Mouse (Mus musculus) hindbrain, embryonic 15.5 days (tissue): ENCODE data around the gene Mettl25. TPM values are rescaled to one million over a fixed set of nuclear protein-coding genes. Genes with fewer than 3 reads are reported as not detected.

ENCODE experiments used
- ATAC-seq: fragments of 200-750 bp; cut with Nextera tagmentation; 2 replicates; pipeline ENCODE4 v1.8.0; 2017; ENCODE audit warnings: low read depth, moderate number of reproducible peaks, moderate TSS enrichment; ENCODE audit not compliant: low FRiP score
- H3K27ac ChIP-seq: fragments of 300-500 bp; sonication (generic); replicated peaks from 2 replicates; pipeline ENCODE4 v1.5.1; 2015; ENCODE audit warnings: mild to moderate bottlenecking, inconsistent platforms
- H3K27me3 ChIP-seq: fragments of 300-500 bp; sonication (generic); 2 replicates; pipeline ENCODE4 v1.6.1; 2015; ENCODE audit warnings: control low read depth, inconsistent platforms
- H3K36me3 ChIP-seq: fragments of 300-500 bp; sonication (generic); 2 replicates; pipeline ENCODE4 v1.6.1; 2015; ENCODE audit warnings: control low read depth, inconsistent platforms
- H3K4me1 ChIP-seq: fragments of 300-500 bp; sonication (generic); replicated peaks from 2 replicates; pipeline ENCODE4 v1.6.1; 2015; ENCODE audit warnings: control low read depth, inconsistent platforms
- H3K4me2 ChIP-seq: fragments of 300-500 bp; sonication (generic); 2 replicates; pipeline ENCODE4 v1.6.1; 2015; ENCODE audit warnings: moderate library complexity, mild to moderate bottlenecking, inconsistent platforms
- H3K4me3 ChIP-seq: fragments of 300-500 bp; sonication (generic); 2 replicates; pipeline ENCODE4 v1.5.1; 2015; ENCODE audit warnings: mild to moderate bottlenecking, inconsistent platforms
- H3K9ac ChIP-seq: fragments of 300-500 bp; sonication (generic); 2 replicates; pipeline ENCODE4 v1.6.1; 2015; ENCODE audit warnings: inconsistent platforms
- H3K9me3 ChIP-seq: fragments of 300-500 bp; sonication (generic); 2 replicates; pipeline ENCODE4 v1.6.1; 2016; ENCODE audit warnings: control low read depth, inconsistent platforms
- WGBS: fragments of 180-500 bp; shearing (Covaris S2); methylation state at CpG from one replicate; pipeline ENCODE4 v1.1.7; 2015; 5-methylcytosine and 5-hydroxymethylcytosine counted together
- polyA plus RNA-seq: library from polyadenylated mRNA; unstranded; fragments of >200 nt; fragmentation: Nextera tagmentation; extraction: Ambion mirVana; gene quantifications from 2 replicates; pipeline ENCODE4 v1.2.1, GENCODE M21; 2015

Mettl25 gene
- polyA plus RNA-seq, 1 experiment from 2014 or later, result 14.4 TPM

DNA sequence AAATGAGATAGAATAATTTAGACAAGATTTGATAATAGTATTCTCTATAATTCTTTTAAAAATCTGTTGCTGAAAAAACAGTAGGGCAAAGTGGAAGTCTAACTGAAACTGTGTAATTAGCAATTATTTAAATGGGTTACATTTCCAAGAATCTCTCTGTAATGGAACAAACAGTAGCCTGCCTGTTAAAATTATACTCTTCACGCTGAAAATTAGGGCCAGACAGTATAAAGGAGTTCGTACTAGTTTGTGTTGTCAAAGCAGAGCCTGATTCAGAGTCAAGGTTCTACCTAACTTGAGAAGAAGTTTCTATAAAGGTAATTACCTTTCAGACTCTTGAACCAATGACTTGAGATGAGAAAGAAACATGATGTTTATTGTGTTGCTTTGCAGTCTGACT lies 113.4 kb downstream of the Mettl25 start:
- H3K9me3 ChIP-seq, result no peaks in the 10 kb centered on the region
- no peak overlapping the region for H3K4me3 ChIP-seq
- no peak overlapping the region for H3K4me2 ChIP-seq
- no peak overlapping the region for H3K27ac ChIP-seq
- no peaks in the 10 kb centered on the region for H3K36me3 ChIP-seq
- no peak for ATAC-seq
- 66% methylated on average over 2 of the region's 2 CpGs for WGBS
- H3K4me1 ChIP-seq, result no peaks in the 10 kb centered on the region
- no peak overlapping the region for H3K9ac ChIP-seq
- H3K27me3 ChIP-seq, result no peaks in the 10 kb centered on the region

DNA sequence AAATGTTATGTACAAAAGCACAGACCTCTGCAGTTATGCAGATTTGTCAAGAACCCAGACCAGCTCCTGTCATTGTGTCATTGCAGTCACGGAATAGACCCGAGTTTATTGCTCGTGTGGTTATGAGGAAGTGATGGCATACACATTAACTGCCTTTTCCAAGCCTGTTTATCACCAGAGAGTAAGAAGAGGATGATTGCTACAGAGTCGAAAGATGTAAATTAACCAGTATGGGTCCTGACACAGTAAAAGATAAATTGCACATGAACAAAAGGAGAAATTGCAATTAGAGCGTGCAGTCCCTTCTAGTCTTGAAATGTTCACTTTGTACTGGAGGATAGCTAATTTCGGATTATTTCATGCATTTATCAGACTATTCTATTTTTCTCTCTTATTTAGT lies 113.8 kb downstream of the Mettl25 start:
- Histone ChIP-seq H3K36me3 (no peaks in the 10 kb centered on the region), H3K4me2 (no peak overlapping the region), H3K9ac (no peak overlapping the region), H3K4me1 (no peaks in the 10 kb centered on the region), H3K27me3 (no peaks in the 10 kb centered on the region), H3K4me3 (no peak overlapping the region), H3K9me3 (no peaks in the 10 kb centered on the region), H3K27ac (no peak overlapping the region)
- WGBS, result 46% methylated on average over 6 of the region's 6 CpGs
- no peak for ATAC-seq

DNA sequence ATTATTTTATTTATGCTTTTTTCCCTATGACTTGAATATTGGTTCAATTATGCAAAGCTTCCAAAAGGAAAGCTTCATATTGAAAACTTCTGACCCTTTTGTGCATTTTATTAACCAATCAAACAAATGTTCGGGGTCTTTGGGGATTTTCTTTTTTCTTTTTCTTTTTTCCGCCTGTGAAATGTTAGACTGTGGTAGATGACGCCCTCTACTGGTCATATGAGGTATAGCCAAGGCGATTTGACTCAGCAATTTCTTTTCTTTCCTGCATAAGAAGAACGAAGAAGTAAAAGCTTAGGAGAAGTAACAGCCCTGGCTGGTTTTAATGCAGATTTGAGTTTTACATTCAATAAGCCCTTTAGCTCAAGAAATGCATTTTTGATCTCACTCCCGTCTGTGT lies 126.3 kb downstream of the Mettl25 start:
- H3K36me3 ChIP-seq, result no peaks in the 10 kb centered on the region
- H3K27me3 ChIP-seq, result no peaks in the 10 kb centered on the region
- H3K4me2 ChIP-seq, result no peak overlapping the region
- 10% methylated on average over 6 of the region's 6 CpGs for WGBS
- H3K27ac ChIP-seq, result no peak overlapping the region
- H3K9me3 ChIP-seq, result no peaks in the 10 kb centered on the region
- no peaks in the 10 kb centered on the region for H3K4me1 ChIP-seq
- H3K9ac ChIP-seq, result no peak overlapping the region
- H3K4me3 ChIP-seq, result no peak overlapping the region
- no peak for ATAC-seq

DNA sequence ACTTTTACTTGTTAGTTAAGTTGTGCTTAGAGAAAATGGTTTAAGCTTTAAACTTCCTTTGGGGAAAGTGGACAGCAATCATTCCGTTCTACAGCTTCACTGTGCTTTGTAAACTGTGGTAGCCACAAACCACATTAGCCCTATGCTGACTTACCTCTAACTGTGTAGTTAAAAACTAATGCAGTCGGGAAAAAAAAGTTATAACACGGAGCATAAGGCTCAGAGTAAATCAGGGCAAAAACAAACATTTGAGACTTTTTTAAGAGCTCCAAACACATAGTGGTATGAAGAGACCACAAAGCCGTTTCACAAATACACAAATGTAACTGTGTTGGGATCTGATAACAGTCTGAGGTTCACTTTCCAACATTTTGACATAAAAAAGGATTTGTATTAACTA lies 126.8 kb downstream of the Mettl25 start:
- no peaks in the 10 kb centered on the region for H3K27me3 ChIP-seq
- WGBS, result 71% methylated on average over 4 of the region's 4 CpGs
- no peak overlapping the region for H3K4me3 ChIP-seq
- H3K4me1 ChIP-seq, result no peaks in the 10 kb centered on the region
- H3K9ac ChIP-seq, result no peak overlapping the region
- no peak overlapping the region for H3K4me2 ChIP-seq
- H3K9me3 ChIP-seq, result no peaks in the 10 kb centered on the region
- H3K27ac ChIP-seq, result no peak overlapping the region
- no peak for ATAC-seq
- H3K36me3 ChIP-seq, result no peaks in the 10 kb centered on the region

DNA sequence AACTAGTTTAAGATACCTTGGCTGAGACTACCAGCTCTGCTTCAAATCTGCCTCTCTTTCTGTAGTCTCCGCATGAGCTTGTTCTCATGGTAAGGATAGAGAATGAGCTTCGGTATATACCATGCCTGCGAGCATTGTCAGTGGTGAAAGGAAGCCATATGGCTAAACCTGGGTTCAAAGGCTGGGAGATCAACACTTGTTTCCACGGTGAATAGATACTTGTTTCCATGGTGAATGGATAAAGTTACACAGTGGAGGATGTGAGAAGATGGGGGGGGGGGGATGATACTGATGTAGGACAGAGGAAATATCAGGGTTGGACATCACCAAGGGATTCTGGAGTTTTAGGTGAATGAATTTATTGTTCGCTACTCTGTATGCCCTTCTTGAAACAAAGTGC lies 128.0 kb downstream of the Mettl25 start:
- 36% methylated on average over 5 of the region's 5 CpGs for WGBS
- Histone ChIP-seq H3K36me3 (no peaks in the 10 kb centered on the region), H3K27ac (no peak overlapping the region), H3K4me3 (no peak overlapping the region), H3K4me1 (no peaks in the 10 kb centered on the region), H3K9me3 (no peaks in the 10 kb centered on the region), H3K9ac (no peak overlapping the region), H3K27me3 (no peaks in the 10 kb centered on the region), H3K4me2 (no peak overlapping the region)
- peak; percentile 34; the same call in 1 of the 2 replicates for ATAC-seq

Other genes starting within 250 kb of the Mettl25 start
- 38.2 and 38.9 TPM in 2 replicates for gene Ccdc59, start 313 bp downstream of the Mettl25 start, polyA plus RNA-seq